Mouse (Mus musculus) liver, postnatal 0 days (tissue): Measurements from ENCODE around the gene St6galnac5.

ENCODE experiments used
- CTCF ChIP-seq: sonication (generic); IDR thresholded peaks from 2 replicates; pipeline ENCODE4 v1.5.1; 2016; ENCODE audit warnings: antibody characterized with exemption, low read depth
- EP300 ChIP-seq: IDR thresholded peaks from 2 replicates; pipeline ENCODE4 v1.6.1; 2016; ENCODE audit warnings: antibody characterized with exemption, low read depth, mild to moderate bottlenecking

DNA sequence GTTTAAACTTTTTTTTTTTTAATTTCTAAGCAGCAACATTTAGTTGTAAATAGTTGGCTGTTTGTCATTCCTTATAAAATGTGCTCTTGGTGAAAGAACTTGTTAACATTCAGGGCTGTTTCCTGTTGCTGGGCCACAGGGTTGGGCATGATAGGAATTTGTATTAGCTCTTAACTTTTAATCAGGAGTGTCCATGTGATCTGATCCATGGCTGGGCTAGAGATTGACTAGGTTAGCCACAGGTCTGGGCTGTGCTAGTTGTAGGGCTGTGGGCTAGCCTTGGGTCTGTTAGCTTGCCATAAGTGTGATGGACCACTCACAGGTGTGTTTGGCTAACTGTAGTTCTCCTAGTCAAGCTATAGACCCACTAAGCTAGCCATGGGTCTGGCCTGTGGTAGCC, 138.1 kb downstream of the St6galnac5 start:
- TF ChIP-seq CTCF (no peak), EP300 (no peak)
